Mouse (Mus musculus): ENCODE measurements at regions not wholly inside any gene's neighbourhood (a gene's known extent, or its start where the extent isn't known, plus 50 kb on each side); places are given as distances from the start of the nearest gene placed in this dataset.
A peak's percentile ranks its signal among the peaks of the same experiment; 100 is the strongest.

- no peaks in the 10 kb centered on the region for H3K9me3 ChIP-seq
- no peak overlapping the region for H3K27ac ChIP-seq
- WGBS, result 25% methylated on average over 3 of the region's 3 CpGs
These were observed 137.8 kb downstream of the B3glct start for GRCm38 (mm10) chr5:149815879-149816278.

GRCm38 (mm10) chr5:149818812-149819211 lies 140.8 kb downstream of the B3glct start:
- WGBS, result 41% methylated on average over 6 of the region's 6 CpGs
- H3K9me3 ChIP-seq, result no peaks in the 10 kb centered on the region
- peaks cover 4% of the 10 kb centered on the region; the same call in 1 of the 2 replicates for H3K27me3 ChIP-seq
- no peak overlapping the region for H3K4me2 ChIP-seq (replicated peaks)
- no peak overlapping the region for H3K4me3 ChIP-seq
- no peaks in the 10 kb centered on the region for H3K4me1 ChIP-seq
- H3K36me3 ChIP-seq, result no peaks in the 10 kb centered on the region
- no peak for ATAC-seq (ENCODE audit: low FRiP score, low read depth)
- no peak overlapping the region for H3K27ac ChIP-seq
- no peak overlapping the region for H3K9ac ChIP-seq

More at GRCm38 (mm10) chr5:149815879-149816278, 137.8 kb downstream of the B3glct start:
- H3K36me3 ChIP-seq, result no peaks in the 10 kb centered on the region
- H3K4me3 ChIP-seq, result no peak overlapping the region
- H3K9ac ChIP-seq, result no peak overlapping the region
- ATAC-seq (ENCODE audit: low FRiP score, low read depth), result no peak
- no peaks in the 10 kb centered on the region for H3K4me1 ChIP-seq
- H3K4me2 ChIP-seq (replicated peaks), result no peak overlapping the region
- peaks cover 4% of the 10 kb centered on the region; the same call in 1 of the 2 replicates for H3K27me3 ChIP-seq

DNA sequence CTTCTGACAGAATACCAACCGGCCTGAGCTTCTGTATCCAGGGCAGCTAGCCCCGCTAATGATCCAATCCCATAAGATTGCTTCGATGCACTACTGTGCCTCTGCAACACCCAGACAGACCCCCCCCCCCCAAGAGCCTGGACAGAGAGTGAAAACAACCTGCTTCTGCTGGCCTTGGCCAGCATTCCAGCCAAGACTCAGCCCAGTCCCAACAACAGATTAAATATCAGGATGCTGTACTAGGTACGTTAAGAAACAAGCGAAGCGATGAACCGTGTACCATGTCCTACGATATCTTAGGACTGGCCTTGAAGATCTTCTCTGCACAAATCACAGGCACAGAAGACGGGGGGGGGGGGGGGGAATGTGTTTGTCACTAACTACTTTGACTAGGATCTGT lies 145.8 kb downstream of the B3glct start:
- no peaks in the 10 kb centered on the region for H3K27me3 ChIP-seq
- WGBS, result 86% methylated on average over 9 of the region's 9 CpGs
- no peaks in the 10 kb centered on the region for H3K36me3 ChIP-seq
- no peak; the same call in 1 of the 2 replicates for ATAC-seq (ENCODE audit: low FRiP score, low read depth)
- H3K9ac ChIP-seq, result no peak overlapping the region
- H3K4me2 ChIP-seq (replicated peaks), result no peak overlapping the region
- no peaks in the 10 kb centered on the region for H3K4me1 ChIP-seq
- no peak overlapping the region for H3K27ac ChIP-seq
- no peak overlapping the region for H3K4me3 ChIP-seq
- H3K9me3 ChIP-seq, result no peaks in the 10 kb centered on the region

DNA sequence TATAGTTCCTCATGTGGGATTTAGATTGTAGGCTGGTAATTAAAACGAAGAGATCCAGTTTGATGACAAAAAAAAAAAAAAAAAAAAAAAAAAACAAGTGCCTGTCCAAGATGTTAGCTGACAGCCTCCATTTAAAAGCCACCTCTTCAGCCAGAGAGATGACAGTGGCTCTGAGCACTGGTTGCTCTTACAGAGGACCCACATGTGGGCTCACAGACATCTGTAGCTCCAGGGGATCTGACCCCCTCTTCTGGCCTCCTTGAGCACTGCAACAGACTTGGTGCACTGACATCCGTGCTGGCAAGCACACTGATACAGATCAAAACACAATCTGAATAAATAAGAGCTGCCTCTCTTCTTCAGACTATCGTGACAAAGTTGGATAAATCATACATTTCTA lies 149.6 kb downstream of the B3glct start:
- Histone ChIP-seq H3K27me3 (no peaks in the 10 kb centered on the region; the same call in 1 of the 2 replicates), H3K4me3 (no peak overlapping the region), H3K4me2 (replicated peaks) (no peak overlapping the region), H3K4me1 (no peaks in the 10 kb centered on the region), H3K36me3 (no peaks in the 10 kb centered on the region), H3K9ac (no peak overlapping the region), H3K27ac (no peak overlapping the region), H3K9me3 (no peaks in the 10 kb centered on the region)
- 57% methylated on average over 3 of the region's 3 CpGs for WGBS
- ATAC-seq (ENCODE audit: low FRiP score, low read depth), result no peak

- peak overlapping the region; percentile 75 for H3K4me2 ChIP-seq (replicated peaks)
- no peak overlapping the region for H3K27ac ChIP-seq
- no peaks in the 10 kb centered on the region for H3K9me3 ChIP-seq
- H3K9ac ChIP-seq, result peak overlapping the region; percentile 61
- H3K4me1 ChIP-seq, result no peaks in the 10 kb centered on the region
- no peak; the same call in 1 of the 2 replicates for ATAC-seq (ENCODE audit: low FRiP score, low read depth)
- no peaks in the 10 kb centered on the region for H3K36me3 ChIP-seq
- no peaks in the 10 kb centered on the region; the same call in 1 of the 2 replicates for H3K27me3 ChIP-seq
- 3% methylated on average over 28 of the region's 28 CpGs for WGBS
- peak overlapping the region; percentile 47 for H3K4me3 ChIP-seq
These were observed 153.3 kb downstream of the B3glct start for GRCm38 (mm10) chr5:149831122-149831861.

GRCm38 (mm10) chr5:149837379-149837778 lies 159.3 kb downstream of the B3glct start:
- Histone ChIP-seq H3K36me3 (no peaks in the 10 kb centered on the region), H3K4me2 (replicated peaks) (no peak overlapping the region), H3K9me3 (no peaks in the 10 kb centered on the region), H3K27me3 (peaks cover 6% of the 10 kb centered on the region), H3K4me3 (no peak overlapping the region), H3K27ac (no peak overlapping the region), H3K4me1 (peaks cover 7% of the 10 kb centered on the region; the same call in 1 of the 2 replicates), H3K9ac (no peak overlapping the region)
- 70% methylated on average over 2 of the region's 2 CpGs for WGBS
- ATAC-seq (ENCODE audit: low FRiP score, low read depth), result no peak

GRCm38 (mm10) chr5:149842491-149842890 lies 164.5 kb downstream of the B3glct start:
- no peak for ATAC-seq (ENCODE audit: low FRiP score, low read depth)
- Histone ChIP-seq H3K4me2 (replicated peaks) (no peak overlapping the region), H3K27me3 (peaks cover 26% of the 10 kb centered on the region), H3K4me3 (no peak overlapping the region), H3K9me3 (no peaks in the 10 kb centered on the region), H3K4me1 (peaks cover 18% of the 10 kb centered on the region), H3K36me3 (no peaks in the 10 kb centered on the region), H3K27ac (no peak overlapping the region), H3K9ac (no peak overlapping the region)
- WGBS, result 64% methylated on average over 6 of the region's 6 CpGs

DNA sequence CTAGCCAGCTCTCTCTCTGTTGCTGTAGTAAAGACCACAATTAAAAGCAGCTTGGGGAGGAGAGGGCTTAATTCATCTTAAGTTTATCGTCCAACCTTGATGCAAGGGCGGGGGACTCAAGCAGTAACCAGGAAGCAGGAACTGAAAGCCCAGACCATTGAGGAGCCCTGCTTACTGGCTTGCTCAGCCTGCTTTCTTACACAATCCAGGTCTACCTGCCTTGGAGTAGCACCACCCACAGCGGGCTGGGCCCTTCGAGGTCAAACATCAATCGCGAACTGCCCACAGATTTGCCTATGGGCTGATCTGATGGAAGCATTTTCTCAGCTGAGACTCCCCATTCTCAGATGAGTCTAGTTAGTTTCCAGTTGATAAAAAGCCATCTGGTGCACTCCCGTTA lies 165.3 kb downstream of the B3glct start:
- no peak for ATAC-seq (ENCODE audit: low FRiP score, low read depth)
- Histone ChIP-seq H3K27ac (no peak overlapping the region), H3K9me3 (no peaks in the 10 kb centered on the region), H3K4me1 (peaks cover 16% of the 10 kb centered on the region), H3K4me3 (no peak overlapping the region), H3K27me3 (peaks cover 26% of the 10 kb centered on the region), H3K9ac (no peak overlapping the region), H3K36me3 (no peaks in the 10 kb centered on the region), H3K4me2 (replicated peaks) (no peak overlapping the region)
- WGBS, result 41% methylated on average over 7 of the region's 7 CpGs

GRCm38 (mm10) chr5:149845256-149845655 lies 167.2 kb downstream of the B3glct start:
- H3K4me3 ChIP-seq, result no peak overlapping the region
- H3K27me3 ChIP-seq, result peaks cover 23% of the 10 kb centered on the region
- no peak for ATAC-seq (ENCODE audit: low FRiP score, low read depth)
- H3K36me3 ChIP-seq, result no peaks in the 10 kb centered on the region
- no peaks in the 10 kb centered on the region for H3K9me3 ChIP-seq
- H3K27ac ChIP-seq, result no peak overlapping the region
- no peak overlapping the region for H3K9ac ChIP-seq
- H3K4me2 ChIP-seq (replicated peaks), result no peak overlapping the region
- H3K4me1 ChIP-seq, result peaks cover 12% of the 10 kb centered on the region
- 75% methylated on average over 8 of the region's 8 CpGs for WGBS

- no peak overlapping the region for H3K27ac ChIP-seq
- H3K36me3 ChIP-seq, result no peaks in the 10 kb centered on the region
- H3K27me3 ChIP-seq, result 0 out of 2 replicates have a peak, but pooled peaks cover 26% of the 10 kb centered on the region
- H3K9me3 ChIP-seq, result no peaks in the 10 kb centered on the region
- 76% methylated on average over 3 of the region's 3 CpGs for WGBS
- ATAC-seq (ENCODE audit: low FRiP score, low read depth), result no peak
- H3K9ac ChIP-seq, result no peak overlapping the region
- H3K4me3 ChIP-seq, result no peak overlapping the region
- H3K4me2 ChIP-seq (replicated peaks), result no peak overlapping the region
- peaks cover 12% of the 10 kb centered on the region for H3K4me1 ChIP-seq
These were observed 170.0 kb upstream of the Rxfp2 start for GRCm38 (mm10) chr5:149848465-149848864.

- Histone ChIP-seq H3K36me3 (no peaks in the 10 kb centered on the region), H3K4me2 (replicated peaks) (no peak overlapping the region), H3K27me3 (0 out of 2 replicates have a peak, but pooled peaks cover 12% of the 10 kb centered on the region), H3K4me1 (no peaks in the 10 kb centered on the region), H3K4me3 (no peak overlapping the region), H3K9me3 (no peaks in the 10 kb centered on the region), H3K27ac (no peak overlapping the region), H3K9ac (no peak overlapping the region)
- WGBS, result 13% methylated on average over 9 of the region's 9 CpGs
- no peak for ATAC-seq (ENCODE audit: low FRiP score, low read depth)
These were observed 167.5 kb upstream of the Rxfp2 start for GRCm38 (mm10) chr5:149851011-149851410.

DNA sequence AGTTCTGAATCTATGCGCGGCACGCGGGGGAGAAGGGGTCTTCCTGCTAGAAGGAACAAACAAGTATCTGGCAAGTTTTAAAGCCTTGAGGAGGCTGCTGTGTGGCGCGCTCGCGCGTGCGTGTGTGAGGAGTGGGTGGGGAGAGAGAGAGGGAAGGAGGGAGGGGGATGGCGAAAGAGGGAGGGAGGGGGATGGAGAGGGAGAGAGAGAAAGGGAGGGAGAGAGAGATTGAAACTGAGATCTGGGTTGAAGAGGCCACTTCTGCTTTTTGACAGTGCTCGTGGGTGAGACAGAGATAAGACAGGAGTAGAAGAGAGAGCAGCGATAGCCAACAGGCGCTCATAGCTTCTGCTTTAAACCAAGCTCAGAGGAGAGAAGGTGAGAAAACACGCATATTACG lies 166.0 kb upstream of the Rxfp2 start:
- WGBS, result 43% methylated on average over 16 of the region's 16 CpGs
- Histone ChIP-seq H3K4me1 (no peaks in the 10 kb centered on the region), H3K36me3 (no peaks in the 10 kb centered on the region), H3K4me3 (peak overlapping the region; percentile 17; the same call in 1 of the 2 replicates), H3K27me3 (0 out of 2 replicates have a peak, but pooled peaks cover 12% of the 10 kb centered on the region), H3K9me3 (no peaks in the 10 kb centered on the region), H3K9ac (no peak overlapping the region), H3K4me2 (replicated peaks) (peak overlapping the region; percentile 46), H3K27ac (no peak overlapping the region)
- no peak for ATAC-seq (ENCODE audit: low FRiP score, low read depth)

DNA sequence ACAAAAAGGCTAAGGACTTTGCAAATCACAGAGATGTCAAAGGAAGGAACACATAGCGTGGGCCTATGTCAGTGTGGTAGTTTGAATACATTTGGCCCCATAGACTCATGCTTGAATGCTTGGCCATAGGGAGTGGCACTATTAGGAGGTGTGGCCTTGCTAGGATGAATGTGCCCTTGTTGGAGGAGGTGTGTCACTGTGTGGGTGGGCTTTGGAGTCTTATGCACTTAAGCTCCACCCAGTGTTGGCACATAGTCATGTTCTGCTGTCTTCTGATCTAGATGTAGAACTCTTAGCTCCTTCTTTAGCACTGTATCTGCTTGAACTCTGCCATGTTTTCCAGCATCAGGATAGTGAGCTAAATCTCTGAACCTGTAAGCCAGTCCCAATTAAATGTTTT lies 162.4 kb upstream of the Rxfp2 start:
- no peak overlapping the region for H3K9ac ChIP-seq
- H3K4me2 ChIP-seq (replicated peaks), result no peak overlapping the region
- no peaks in the 10 kb centered on the region for H3K36me3 ChIP-seq
- 0 out of 2 replicates have a peak, but pooled peaks cover 12% of the 10 kb centered on the region for H3K27me3 ChIP-seq
- H3K9me3 ChIP-seq, result no peaks in the 10 kb centered on the region
- WGBS, result 76% methylated on average over 1 of the region's 1 CpGs
- H3K4me1 ChIP-seq, result no peaks in the 10 kb centered on the region
- no peak for ATAC-seq (ENCODE audit: low FRiP score, low read depth)
- no peak overlapping the region for H3K27ac ChIP-seq
- H3K4me3 ChIP-seq, result no peak overlapping the region
